Mouse (Mus musculus): ENCODE results near the gene Zfp335.

DNA sequence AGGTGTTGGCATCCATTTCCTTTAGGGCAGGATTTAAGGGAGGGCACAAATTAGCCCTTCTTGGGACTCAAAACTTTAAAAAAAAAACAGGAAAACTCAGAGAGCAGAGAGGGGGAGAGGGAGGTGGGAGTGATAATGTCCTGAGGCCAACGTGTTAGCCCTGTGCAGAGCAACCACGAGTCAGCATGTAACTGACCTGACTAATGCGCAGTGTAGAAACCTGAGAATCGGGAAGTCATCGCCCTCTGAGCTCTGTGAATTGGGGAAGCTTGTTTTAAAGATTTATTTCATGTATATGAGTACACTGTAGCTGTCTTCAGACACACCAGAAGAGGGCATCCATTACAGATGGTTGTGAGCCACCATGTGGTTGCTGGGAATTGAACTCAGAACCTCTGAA, 5.3 kb upstream of the Zfp335 start:
- TF ChIP-seq POLR2A (IDR thresholded peaks at IDR 0.05; ENCODE audit: extremely low read depth, insufficient read depth, low read length) (no peak), CTCF (IDR thresholded peaks at IDR 0.05; ENCODE audit: low read depth, low read length) (no peak)

Data from liver, adult 2 months (tissue).